Mouse (Mus musculus) MEL (cell line): ENCODE measurements around the gene Fam69a. TPM values are rescaled to one million over a fixed set of nuclear protein-coding genes. Genes with fewer than 3 reads are reported as not detected.

Experiments
- DNase-seq: peaks from one replicate; pipeline ENCODE4 v3.0.0; 2011; ENCODE audit warnings: low read depth, low spot score
- H3K27ac ChIP-seq: 2 replicates; pipeline ENCODE4 v1.5.1; 2012; ENCODE audit warnings: low read depth, mild to moderate bottlenecking, control low read depth, low read length, moderate library complexity; ENCODE audit not compliant: control insufficient read depth
- H3K27me3 ChIP-seq, 2 experiments: fragments of 150-350 bp in 1 of 2; sonication (generic) in 1 of 2; 2 replicates each; pipeline ENCODE4 v1.6.1; 2012; ENCODE audit warnings: low read length in 2 of 2, mild to moderate bottlenecking in 2 of 2, improper control_type of control experiment in 1 of 2, moderate library complexity in 1 of 2; ENCODE audit not compliant: insufficient read depth in 2 of 2, control insufficient read depth in 1 of 2
- H3K36me3 ChIP-seq, 2 experiments: 2 replicates each; pipeline ENCODE4 v1.6.1; 2012 to 2014; ENCODE audit warnings: low read length in 2 of 2, improper control_type of control experiment in 1 of 2, inconsistent platforms in 1 of 2, mild to moderate bottlenecking in 1 of 2; ENCODE audit not compliant: insufficient read depth in 2 of 2, control insufficient read depth in 1 of 2
- H3K4me1 ChIP-seq, 2 experiments: fragments of 150-350 bp in 1 of 2; sonication (generic) in 1 of 2; 2 replicates each; pipeline ENCODE4 v1.6.1; 2012; ENCODE audit warnings: low read length in 2 of 2, improper control_type of control experiment in 1 of 2, mild to moderate bottlenecking in 1 of 2; ENCODE audit not compliant: insufficient read depth in 2 of 2, control insufficient read depth in 1 of 2
- H3K4me3 ChIP-seq, 2 experiments: fragments of 150-350 bp in 1 of 2; sonication (generic) in 1 of 2; 2 replicates each; pipeline ENCODE4 v1.5.1; 2012; ENCODE audit warnings: low read depth in 2 of 2, low read length in 2 of 2, mild to moderate bottlenecking in 2 of 2, moderate library complexity in 2 of 2, control low read depth in 1 of 2, improper control_type of control experiment in 1 of 2; ENCODE audit not compliant: control insufficient read depth in 1 of 2, insufficient read depth in 1 of 2
- H3K79me2 ChIP-seq: 2 replicates; pipeline ENCODE4 v1.6.1; 2012; ENCODE audit warnings: mild to moderate bottlenecking, low read length, moderate library complexity; ENCODE audit not compliant: control insufficient read depth, poor library complexity, insufficient read depth
- H3K9ac ChIP-seq: 2 replicates; pipeline ENCODE4 v1.6.1; 2012; ENCODE audit warnings: low read depth, mild to moderate bottlenecking, control low read depth, low read length, moderate library complexity; ENCODE audit not compliant: control insufficient read depth, poor library complexity, severe bottlenecking
- H3K9me3 ChIP-seq: fragments of 150-350 bp; sonication (generic); replicated peaks from 2 replicates; pipeline ENCODE4 v1.6.1; 2012; ENCODE audit warnings: mild to moderate bottlenecking, low read length, improper control_type of control experiment, moderate library complexity; ENCODE audit not compliant: insufficient read depth
- BHLHE40 ChIP-seq: IDR thresholded peaks from 2 replicates; pipeline ENCODE4 v1.6.1; 2012; ENCODE audit warnings: low read depth, mild to moderate bottlenecking, inconsistent platforms, low read length, improper control_type of control experiment, borderline replicate concordance
- CHD1 ChIP-seq: IDR thresholded peaks from 2 replicates; pipeline ENCODE4 v1.6.1; 2012; ENCODE audit warnings: low read depth, mild to moderate bottlenecking, inconsistent platforms, low read length, improper control_type of control experiment
- CTCF ChIP-seq, 3 experiments: IDR thresholded peaks in 2 of 3; conservative IDR thresholded peaks in 1 of 3; 2 replicates each; pipeline ENCODE4 v1.5.1; 2011 to 2012; ENCODE audit warnings: low read length in 3 of 3, low read depth in 2 of 3, mild to moderate bottlenecking in 2 of 3, improper control_type of control experiment in 1 of 3, inconsistent platforms in 1 of 3, mixed read lengths in 1 of 3, moderate library complexity in 1 of 3; ENCODE audit not compliant: control insufficient read depth in 1 of 3, insufficient read depth in 1 of 3, poor library complexity in 1 of 3, severe bottlenecking in 1 of 3
- ELF1 ChIP-seq: IDR thresholded peaks from 2 replicates; pipeline ENCODE4 v1.6.1; 2014; ENCODE audit warnings: low read depth, mild to moderate bottlenecking, inconsistent platforms, low read length, improper control_type of control experiment, moderate library complexity
- EP300 ChIP-seq, 2 experiments: IDR thresholded peaks; 2 replicates each; pipeline ENCODE4 v1.6.1; 2011; ENCODE audit warnings: improper control_type of control experiment in 2 of 2, low read length in 2 of 2, low read depth in 1 of 2, mild to moderate bottlenecking in 1 of 2
- GABPA ChIP-seq: IDR thresholded peaks from 2 replicates; pipeline ENCODE4 v1.6.1; 2012; ENCODE audit warnings: low read depth, mild to moderate bottlenecking, inconsistent platforms, low read length, improper control_type of control experiment, moderate library complexity
- HCFC1 ChIP-seq: IDR thresholded peaks from 2 replicates; pipeline ENCODE4 v1.6.1; 2012; ENCODE audit warnings: low read depth, mild to moderate bottlenecking, inconsistent platforms, low read length, improper control_type of control experiment, moderate library complexity
- JUND ChIP-seq: IDR thresholded peaks from 2 replicates; pipeline ENCODE4 v1.6.1; 2011; ENCODE audit warnings: low read depth, mild to moderate bottlenecking, improper control_type of control experiment, low read length
- MAZ ChIP-seq: IDR thresholded peaks from 2 replicates; pipeline ENCODE4 v1.6.1; 2012; ENCODE audit warnings: low read depth, mild to moderate bottlenecking, inconsistent platforms, low read length, improper control_type of control experiment
- MEF2A ChIP-seq: IDR thresholded peaks from 2 replicates; pipeline ENCODE4 v1.6.1; 2014; ENCODE audit warnings: low read depth, mild to moderate bottlenecking, inconsistent platforms, low read length, improper control_type of control experiment; ENCODE audit not compliant: poor library complexity, insufficient replicate concordance, severe bottlenecking; ENCODE audit errors: extremely low read depth
- MXI1 ChIP-seq: IDR thresholded peaks from 2 replicates; pipeline ENCODE4 v1.6.1; 2011; ENCODE audit warnings: mild to moderate bottlenecking, low read depth, low read length, improper control_type of control experiment
- MYB ChIP-seq: IDR thresholded peaks from 2 replicates; pipeline ENCODE4 v1.6.1; 2011; ENCODE audit warnings: mild to moderate bottlenecking, low read depth, low read length, improper control_type of control experiment
- MYC ChIP-seq: IDR thresholded peaks from 2 replicates; pipeline ENCODE4 v1.6.1; 2011; ENCODE audit warnings: low read depth, mild to moderate bottlenecking, low read length, improper control_type of control experiment, moderate library complexity
- NELFE ChIP-seq: IDR thresholded peaks from 2 replicates; pipeline ENCODE4 v1.6.1; 2011; ENCODE audit warnings: low read depth, low read length, improper control_type of control experiment
- POLR2AphosphoS2 ChIP-seq: IDR thresholded peaks from 2 replicates; pipeline ENCODE4 v1.6.1; 2011; ENCODE audit warnings: low read length, improper control_type of control experiment
- RAD21 ChIP-seq: IDR thresholded peaks from 2 replicates; pipeline ENCODE4 v1.6.1; 2011; ENCODE audit warnings: mild to moderate bottlenecking, low read depth, low read length, improper control_type of control experiment
- SIN3A ChIP-seq: IDR thresholded peaks from 2 replicates; pipeline ENCODE4 v1.6.1; 2012; ENCODE audit warnings: low read length, improper control_type of control experiment, inconsistent platforms
- SMC3 ChIP-seq: IDR thresholded peaks from 2 replicates; pipeline ENCODE4 v1.6.1; 2011; ENCODE audit warnings: low read depth, low read length, improper control_type of control experiment
- TAL1 ChIP-seq: IDR thresholded peaks from 2 replicates; pipeline ENCODE4 v1.6.1; 2012; ENCODE audit warnings: mild to moderate bottlenecking, inconsistent platforms, low read length, moderate library complexity, mixed read lengths
- TBP ChIP-seq: IDR thresholded peaks from 2 replicates; pipeline ENCODE4 v1.8.0; 2011; ENCODE audit warnings: low read depth, low read length, improper control_type of control experiment
- USF1 ChIP-seq: IDR thresholded peaks from 2 replicates; pipeline ENCODE4 v1.6.1; 2014; ENCODE audit warnings: low read depth, mild to moderate bottlenecking, inconsistent platforms, low read length, improper control_type of control experiment, moderate library complexity
- USF2 ChIP-seq, 2 experiments: IDR thresholded peaks; 2 replicates each; pipeline ENCODE4 v1.6.1; 2011 to 2012; ENCODE audit warnings: improper control_type of control experiment in 2 of 2, low read length in 2 of 2, borderline replicate concordance in 1 of 2, inconsistent platforms in 1 of 2, low read depth in 1 of 2, mild to moderate bottlenecking in 1 of 2; ENCODE audit not compliant: insufficient read depth in 1 of 2
- ZC3H11A ChIP-seq: IDR thresholded peaks from 2 replicates; pipeline ENCODE4 v1.6.1; 2012; ENCODE audit warnings: low read depth, mild to moderate bottlenecking, inconsistent platforms, low read length, improper control_type of control experiment
- ZMIZ1 ChIP-seq: IDR thresholded peaks from 2 replicates; pipeline ENCODE4 v1.6.1; 2012; ENCODE audit warnings: low read depth, mild to moderate bottlenecking, inconsistent platforms, low read length, improper control_type of control experiment, moderate library complexity
- polyA plus RNA-seq, 2 experiments: library from polyadenylated mRNA; stranded (reverse) in 1 of 2; unstranded in 1 of 2; fragments of >175 nt in 1 of 2; fragments of >200 nt in 1 of 2; gene quantifications; 2 replicates each; pipeline versions ENCODE4 v1.2.1 to v1.2.4; 2012; ENCODE audit warnings: low replicate concordance in 2 of 2, low read depth in 1 of 2; ENCODE audit not compliant: insufficient read length in 2 of 2, insufficient read depth in 1 of 2, missing spikeins in 1 of 2
- total RNA-seq: library from RNA; depleted of rRNA; stranded (reverse); fragments of 300-350 nt; gene quantifications from 2 replicates; pipeline ENCODE4 v1.2.3, GENCODE M21; 2012

The Fam69a gene
- total and polyA plus RNA-seq, 3 experiments = 8.5 to 10.6 TPM; not detected in 1

- TF ChIP-seq EP300 (IDR thresholded peaks at IDR 0.05; ENCODE audit: low read depth in 1 of 2, low read length in 2 of 2) (no peak), JUND (no peak), POLR2AphosphoS2 (no peak)
These were observed 47.3 kb upstream of the Fam69a start (continued) for GRCm38 (mm10) chr5:108034194-108034593.

- Histone ChIP-seq H3K27me3 (no peaks in the 10 kb centered on the region), H3K4me3 (no peak overlapping the region), H3K9me3 (no peaks in the 10 kb centered on the region), H3K79me2 (no peaks in the 10 kb centered on the region), H3K9ac (no peak overlapping the region), H3K36me3 (peaks cover 0 to 9% of the 10 kb centered on the region in 2 experiments; a peak in 2 of 4 replicates), H3K4me1 (peaks cover 0 to 13% of the 10 kb centered on the region in 2 experiments; a peak in 2 of 4 replicates), H3K27ac (no peak overlapping the region)
- TF ChIP-seq JUND = no peak
- no peak for TF ChIP-seq TAL1
- TF ChIP-seq SMC3 = no peak
- TF ChIP-seq EP300 (IDR thresholded peaks at IDR 0.05; ENCODE audit: low read depth in 1 of 2, low read length in 2 of 2) = no peak
- TF ChIP-seq MXI1 = no peak
- TF ChIP-seq MYB = no peak
- TF ChIP-seq RAD21 = no peak
- no peak for TF ChIP-seq ELF1
- TF ChIP-seq TBP = no peak
- no peak for TF ChIP-seq NELFE
- DNase-seq = no peak
These were observed 44.4 kb upstream of the Fam69a start for GRCm38 (mm10) chr5:108031267-108031666.

- no peak overlapping the region for H3K4me3 ChIP-seq
- no peaks in the 10 kb centered on the region for H3K79me2 ChIP-seq
- no peaks in the 10 kb centered on the region for H3K27me3 ChIP-seq
- H3K36me3 ChIP-seq = peaks cover 0 to 9% of the 10 kb centered on the region in 2 experiments; a peak in 2 of 4 replicates
- H3K9ac ChIP-seq = no peak overlapping the region
- TF ChIP-seq ZMIZ1 (no peak), MEF2A (no peak), MYB (no peak), SMC3 (peak; percentile 73), USF1 (no peak), CHD1 (no peak), RAD21 (peak; percentile 50), TBP (no peak), CTCF (IDR thresholded peaks at IDR 0.05 in 2 of 3, conservative IDR thresholded peaks at IDR 0.05 in 1 of 3; ENCODE audit: control insufficient read depth in 1 of 3, insufficient read depth in 1 of 3, low read depth in 2 of 3, low read length in 3 of 3, poor library complexity in 1 of 3, severe bottlenecking in 1 of 3) (peak; percentile 40 to 65 (median 43); a peak in 5 of 6 replicates), MAZ (no peak), GABPA (no peak), HCFC1 (no peak), USF2 (IDR thresholded peaks at IDR 0.05; ENCODE audit: borderline replicate concordance in 1 of 2, insufficient read depth in 1 of 2, low read depth in 1 of 2, low read length in 2 of 2) (no peak), MXI1 (no peak), NELFE (no peak), ELF1 (no peak), SIN3A (no peak), ZC3H11A (peak; percentile 71), MYC (no peak), BHLHE40 (no peak)
- H3K4me1 ChIP-seq = peaks cover 0 to 13% of the 10 kb centered on the region in 2 experiments; a peak in 2 of 4 replicates
- H3K27ac ChIP-seq = no peak overlapping the region
- peak; percentile 35 for DNase-seq
- H3K9me3 ChIP-seq = no peaks in the 10 kb centered on the region
These were observed 43.1 kb upstream of the Fam69a start for GRCm38 (mm10) chr5:108029968-108030367.
